Mouse (Mus musculus): ENCODE measurements at regions not wholly inside any gene's neighbourhood (a gene's known extent, or its start where the extent isn't known, plus 50 kb on each side); places are given as distances from the start of the nearest gene placed in this dataset.
"Not testable (repeated sequence)": the region's sequence is repeated elsewhere in the genome, so short reads cannot be mapped to it uniquely, and the experiment has no call there.

DNA sequence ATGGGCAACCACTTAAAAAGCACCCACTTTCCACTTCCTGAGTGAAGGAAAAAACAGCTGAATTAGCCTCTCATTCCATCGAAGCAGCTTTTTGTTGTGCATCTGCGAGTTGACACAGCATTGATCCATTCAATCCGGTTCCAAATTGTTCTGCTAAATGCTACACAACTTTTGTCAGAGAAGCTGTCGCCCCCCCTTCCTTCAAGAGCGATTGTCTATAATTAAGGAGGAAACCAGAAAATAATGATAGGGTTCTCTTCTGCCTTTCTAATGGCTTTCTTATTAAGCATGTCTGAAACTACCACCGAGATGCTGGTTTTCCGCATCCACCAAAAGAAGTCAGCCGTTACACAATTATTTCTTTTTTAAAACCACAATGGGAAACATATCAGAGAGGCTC lies 183.2 kb upstream of the Gm10131 start:
- no peak for ATAC-seq (replicated peaks; ENCODE audit: insufficient number of reproducible peaks, low FRiP score, low TSS enrichment, poor library complexity, severe bottlenecking)

DNA sequence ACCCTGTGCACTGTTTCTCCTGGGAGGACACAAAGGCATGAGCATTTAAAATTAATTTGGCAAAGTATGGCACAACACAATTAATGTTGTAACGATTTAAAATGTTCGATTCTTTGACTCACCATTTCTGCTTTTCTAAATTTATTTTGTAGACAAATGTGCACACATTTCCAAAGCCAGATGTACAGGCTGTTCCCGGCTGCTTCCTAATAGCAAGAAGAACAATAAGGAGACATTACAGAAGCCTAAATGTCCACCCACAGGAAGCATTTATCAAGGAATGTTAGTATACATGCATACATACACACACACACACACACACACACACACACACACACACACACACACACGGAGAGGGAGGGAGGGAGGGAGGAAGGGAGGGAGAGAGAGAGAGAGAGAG lies 179.1 kb upstream of the Gm10131 start:
- ATAC-seq (replicated peaks; ENCODE audit: insufficient number of reproducible peaks, low FRiP score, low TSS enrichment, poor library complexity, severe bottlenecking) = no peak

DNA sequence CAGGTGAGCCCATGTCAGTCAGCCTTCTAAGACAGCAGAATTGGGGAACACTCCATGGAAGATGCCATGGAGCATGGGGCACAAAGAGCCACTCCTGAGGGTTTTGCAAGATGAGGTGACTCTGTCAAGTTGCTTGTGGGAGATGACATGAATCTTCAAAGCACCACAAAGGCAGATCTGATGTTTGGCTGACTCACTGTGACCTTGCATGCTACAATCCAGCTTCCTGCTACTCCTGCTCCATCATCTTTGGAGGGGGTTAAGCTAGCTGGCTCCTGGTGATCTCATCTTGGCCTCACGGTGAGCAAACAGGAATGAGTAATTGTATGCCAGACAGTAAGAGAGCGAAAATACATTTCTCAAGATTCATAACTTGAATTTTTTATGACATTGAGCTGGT lies 176.3 kb upstream of the Gm10131 start:
- no peak for ATAC-seq (replicated peaks; ENCODE audit: insufficient number of reproducible peaks, low FRiP score, low TSS enrichment, poor library complexity, severe bottlenecking)

DNA sequence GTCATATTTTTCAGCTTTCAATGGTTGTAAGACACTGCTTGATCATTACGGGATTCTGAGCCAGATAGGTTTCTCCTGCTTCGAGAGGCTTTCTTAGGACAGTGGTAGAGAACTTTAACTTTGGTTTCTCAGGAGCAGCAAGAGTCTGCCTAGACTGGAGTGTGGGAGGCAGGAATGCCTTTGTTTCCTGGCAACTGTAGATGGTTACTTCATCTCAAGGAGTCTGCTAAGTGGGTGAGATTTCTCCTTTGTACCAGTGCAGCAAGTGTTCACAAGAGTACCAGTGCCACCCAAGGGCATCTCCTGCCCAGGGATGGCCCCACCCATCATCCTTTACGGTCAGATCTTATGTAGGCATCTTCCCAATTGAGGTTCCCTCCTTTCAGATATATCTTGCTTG lies 173.0 kb upstream of the Gm10131 start:
- ATAC-seq (replicated peaks; ENCODE audit: insufficient number of reproducible peaks, low FRiP score, low TSS enrichment, poor library complexity, severe bottlenecking) = no peak

DNA sequence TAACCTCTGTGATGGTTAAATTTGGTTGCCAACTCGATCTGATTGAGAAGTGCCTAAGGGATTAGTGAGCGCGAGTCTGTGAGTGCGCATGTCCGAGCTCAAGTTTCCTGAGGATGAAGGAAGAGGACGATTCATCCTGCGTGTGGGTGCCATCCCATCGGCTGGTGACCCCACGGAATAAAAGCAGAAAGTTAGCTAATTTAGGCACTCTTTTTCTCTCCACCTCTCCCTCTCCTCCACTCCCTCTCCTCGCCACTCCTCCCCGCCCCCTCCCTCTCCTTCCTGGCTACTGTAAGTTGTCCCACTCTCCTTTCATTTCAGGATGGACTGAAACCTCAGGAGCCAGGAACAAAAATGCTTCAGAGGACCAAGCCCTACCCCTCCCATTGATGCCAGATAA lies 168.9 kb upstream of the Gm10131 start:
- no peak for ATAC-seq (replicated peaks; ENCODE audit: insufficient number of reproducible peaks, low FRiP score, low TSS enrichment, poor library complexity, severe bottlenecking)

DNA sequence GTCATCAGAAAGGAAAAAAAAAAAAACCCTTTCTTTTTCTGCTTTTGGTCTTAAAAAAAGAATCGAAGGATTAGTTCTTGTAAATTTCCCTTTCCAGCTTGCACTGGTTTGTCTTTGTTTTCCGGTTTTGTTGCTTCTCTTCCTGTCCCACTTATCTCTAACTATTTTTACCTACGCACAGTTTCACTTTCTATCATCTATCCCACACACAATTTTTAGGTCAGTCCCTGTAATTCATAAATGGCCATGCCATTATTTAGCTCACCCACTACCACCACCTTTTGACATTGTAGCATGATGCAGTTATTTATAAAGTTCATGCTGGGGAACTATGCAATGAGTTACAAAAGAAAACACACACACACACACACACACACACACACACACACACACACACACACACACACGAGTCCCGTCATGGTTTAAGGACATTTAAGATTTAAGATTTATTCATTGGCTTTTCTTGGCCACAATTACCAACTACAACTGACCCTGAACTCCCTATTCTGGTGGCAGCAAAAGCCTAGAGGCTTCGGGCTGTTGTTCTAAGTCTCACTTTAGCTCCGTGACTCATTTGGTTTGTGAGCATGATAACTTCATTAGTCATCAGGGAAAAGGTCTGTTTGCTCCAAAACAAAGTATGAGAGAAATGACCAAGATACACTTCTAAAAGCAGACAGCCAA lies 164.6 kb upstream of the Gm10131 start:
- ATAC-seq (replicated peaks; ENCODE audit: insufficient number of reproducible peaks, low FRiP score, low TSS enrichment, poor library complexity, severe bottlenecking) = no peak

DNA sequence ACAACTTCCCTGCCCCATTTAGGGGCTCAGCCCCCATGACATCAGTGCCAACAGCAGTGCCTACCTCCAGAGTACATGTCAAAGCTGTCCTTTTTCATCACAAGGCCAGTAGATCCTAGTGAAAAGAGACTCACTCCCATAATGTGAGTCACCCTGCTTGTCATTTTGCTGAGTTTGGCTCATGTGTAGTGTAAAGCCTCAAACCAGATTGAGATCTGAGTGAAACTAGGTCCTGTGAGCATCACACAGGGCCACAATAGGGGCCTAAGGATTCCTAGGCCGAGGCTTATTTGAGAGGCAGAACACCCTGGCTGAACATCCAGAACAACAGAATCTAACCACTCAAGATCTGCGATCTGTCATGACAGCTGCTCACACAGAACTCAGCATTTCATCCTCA lies 163.3 kb upstream of the Gm10131 start:
- not testable (repeated sequence) for ATAC-seq (replicated peaks; ENCODE audit: insufficient number of reproducible peaks, low FRiP score, low TSS enrichment, poor library complexity, severe bottlenecking)

DNA sequence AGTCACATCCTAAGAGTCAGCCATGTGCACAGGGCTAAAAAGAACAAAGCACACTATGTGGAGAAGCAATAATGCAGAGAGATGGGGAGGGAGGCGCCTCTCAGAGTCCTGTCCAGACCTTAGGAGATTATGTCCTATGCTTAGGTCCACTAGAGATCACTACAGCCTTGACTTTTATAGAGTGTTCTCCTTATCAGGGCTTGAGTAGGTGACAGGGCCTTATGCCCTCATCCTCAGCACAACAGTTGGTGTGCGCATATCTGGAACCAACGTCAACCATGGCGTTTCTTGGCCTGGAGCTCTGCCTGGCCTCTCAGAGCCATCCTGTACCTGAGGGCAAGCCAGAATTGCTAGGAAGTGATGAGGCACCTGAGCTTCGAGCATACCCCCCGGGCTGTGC lies 162.6 kb upstream of the Gm10131 start:
- no peak for ATAC-seq (replicated peaks; ENCODE audit: insufficient number of reproducible peaks, low FRiP score, low TSS enrichment, poor library complexity, severe bottlenecking)

DNA sequence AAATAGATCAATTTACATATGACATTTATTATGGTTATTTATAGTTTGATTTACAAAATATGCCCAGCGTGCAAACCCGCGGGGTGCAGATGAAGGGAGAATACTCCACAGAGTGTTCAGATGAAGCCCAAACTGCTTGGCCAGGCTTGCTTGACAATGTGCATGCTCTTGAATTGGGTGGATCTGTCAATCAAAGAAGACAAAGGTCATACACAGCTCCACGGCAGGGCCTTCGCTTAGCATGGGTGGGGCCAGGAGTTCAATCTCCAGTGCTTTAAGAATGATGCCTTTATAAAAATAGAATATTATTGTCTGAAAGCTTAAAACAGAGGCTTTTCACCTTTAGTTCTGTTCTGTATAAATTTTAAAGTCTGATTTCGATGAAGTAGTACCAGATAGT lies 158.3 kb upstream of the Gm10131 start:
- ATAC-seq (replicated peaks; ENCODE audit: insufficient number of reproducible peaks, low FRiP score, low TSS enrichment, poor library complexity, severe bottlenecking) = no peak

DNA sequence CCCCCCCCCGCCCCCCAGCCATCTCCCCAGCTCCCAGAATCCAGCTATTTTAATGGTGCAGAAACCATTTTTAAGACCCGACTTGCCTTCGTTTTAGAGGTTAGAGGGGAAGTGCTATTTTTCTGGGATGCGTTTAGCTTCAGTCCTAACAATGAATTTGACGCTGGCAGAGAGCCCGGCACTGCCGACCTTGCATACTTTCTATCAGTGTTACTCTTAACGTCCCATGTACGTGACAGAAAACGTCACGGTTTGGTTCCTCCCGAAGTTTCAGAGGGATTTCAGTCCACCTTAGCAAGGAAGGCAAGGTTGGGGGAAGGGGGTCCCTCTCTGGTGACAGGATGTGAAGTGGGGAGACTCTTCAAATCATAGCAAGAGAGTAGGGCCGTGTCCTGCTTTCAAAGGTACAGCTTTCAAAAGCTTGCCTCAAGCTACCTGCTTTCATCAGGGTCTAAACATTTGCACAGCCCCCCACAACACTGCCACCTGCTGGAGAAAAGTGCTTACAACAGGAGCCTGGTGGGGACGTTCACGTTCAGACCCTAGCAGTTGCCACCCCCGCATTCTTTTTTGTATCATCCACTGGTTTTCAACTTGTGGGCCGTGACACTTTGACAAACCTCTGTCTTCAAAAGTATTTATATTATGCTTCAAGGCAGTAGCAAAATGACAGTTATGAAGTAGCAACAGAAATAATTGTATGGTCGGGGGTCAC lies 157.4 kb upstream of the Gm10131 start:
- no peak for ATAC-seq (replicated peaks; ENCODE audit: insufficient number of reproducible peaks, low FRiP score, low TSS enrichment, poor library complexity, severe bottlenecking)

DNA sequence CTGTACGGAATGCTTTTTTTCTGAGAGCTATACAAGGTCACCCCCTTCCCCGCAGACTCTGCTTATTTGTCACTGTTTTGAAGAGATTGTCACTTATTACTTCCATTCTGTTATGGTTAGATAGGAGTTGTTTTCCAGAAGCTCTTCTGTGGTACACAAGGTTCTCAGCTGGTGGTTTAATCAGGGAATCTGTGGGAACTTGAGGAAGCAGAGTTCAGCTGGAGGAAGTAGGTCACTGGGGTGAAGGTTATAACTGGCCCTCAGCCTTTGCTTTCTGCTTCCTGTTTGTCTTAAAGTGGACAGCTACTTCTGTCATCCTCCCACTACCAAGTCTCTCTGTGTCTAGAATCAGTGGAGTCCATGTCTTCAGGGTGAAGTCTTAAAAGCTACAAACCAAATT lies 143.4 kb upstream of the Gm10131 start:
- no peak for ATAC-seq (replicated peaks; ENCODE audit: insufficient number of reproducible peaks, low FRiP score, low TSS enrichment, poor library complexity, severe bottlenecking)

DNA sequence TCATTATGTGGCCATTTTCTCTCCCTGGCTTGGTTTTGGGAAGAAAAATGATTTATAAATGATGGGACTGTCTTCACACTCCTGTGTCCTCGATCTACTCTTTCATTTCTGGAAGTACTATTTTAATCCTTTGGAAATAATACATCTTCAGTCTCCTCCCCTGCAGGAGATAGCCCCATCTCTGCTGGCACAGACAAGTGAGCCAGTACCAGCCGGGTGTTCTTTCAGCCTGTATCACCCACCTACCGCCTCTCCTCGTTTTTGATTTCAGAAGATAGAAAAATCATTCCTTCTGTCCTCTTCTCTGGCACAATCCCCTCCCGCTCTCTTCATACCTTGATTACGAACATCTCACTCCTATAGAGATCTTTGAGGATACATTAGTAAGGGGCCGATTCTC lies 140.4 kb upstream of the Gm10131 start:
- ATAC-seq (replicated peaks; ENCODE audit: insufficient number of reproducible peaks, low FRiP score, low TSS enrichment, poor library complexity, severe bottlenecking) = no peak

DNA sequence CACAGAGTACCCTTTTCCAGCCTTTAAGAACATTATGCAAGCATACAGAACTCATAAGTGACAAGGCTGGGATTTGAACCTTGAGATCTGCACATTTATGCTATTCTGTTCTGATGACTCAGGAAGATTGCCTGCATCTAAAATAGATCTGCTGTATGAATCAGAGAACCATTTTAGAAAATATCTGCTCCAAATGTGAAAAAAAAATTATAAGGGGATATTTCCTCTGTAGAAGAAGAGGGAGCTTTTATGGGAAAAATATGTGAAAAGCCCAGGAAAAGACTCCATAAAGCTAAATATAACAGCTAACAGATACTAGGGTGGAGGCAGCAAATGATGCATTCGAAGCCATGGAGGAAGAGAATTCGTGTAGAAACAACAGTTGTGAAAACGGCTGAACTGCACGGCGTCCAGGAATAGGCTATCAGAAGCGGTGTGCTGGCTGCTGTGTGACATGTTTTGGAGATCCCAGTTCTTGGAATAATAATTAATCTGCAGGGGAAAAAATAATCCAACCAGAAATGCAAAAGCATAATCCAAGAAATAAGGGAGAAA lies 127.9 kb upstream of the Gm10131 start:
- ATAC-seq (replicated peaks; ENCODE audit: insufficient number of reproducible peaks, low FRiP score, low TSS enrichment, poor library complexity, severe bottlenecking) = no peak

DNA sequence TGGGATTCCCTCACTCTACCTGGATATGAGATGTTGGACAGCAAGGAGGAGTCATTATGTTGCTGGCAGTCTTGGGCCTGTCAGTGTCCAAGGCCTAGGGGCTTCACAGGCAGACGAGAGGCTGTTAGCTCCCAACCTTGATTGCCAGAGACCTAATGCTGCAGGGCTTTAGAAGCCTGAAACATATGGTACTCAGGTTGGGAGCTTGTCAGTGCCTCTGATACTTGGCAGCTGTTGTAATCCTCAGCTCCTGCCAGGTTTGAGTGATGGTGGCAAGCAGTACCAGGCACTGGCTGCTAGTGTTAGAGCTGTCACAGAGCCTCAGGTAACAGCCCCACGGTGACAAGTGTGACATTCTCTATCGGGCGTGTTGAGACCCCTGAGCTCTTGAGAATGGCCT lies 122.2 kb upstream of the Gm10131 start:
- no peak for ATAC-seq (replicated peaks; ENCODE audit: insufficient number of reproducible peaks, low FRiP score, low TSS enrichment, poor library complexity, severe bottlenecking)

DNA sequence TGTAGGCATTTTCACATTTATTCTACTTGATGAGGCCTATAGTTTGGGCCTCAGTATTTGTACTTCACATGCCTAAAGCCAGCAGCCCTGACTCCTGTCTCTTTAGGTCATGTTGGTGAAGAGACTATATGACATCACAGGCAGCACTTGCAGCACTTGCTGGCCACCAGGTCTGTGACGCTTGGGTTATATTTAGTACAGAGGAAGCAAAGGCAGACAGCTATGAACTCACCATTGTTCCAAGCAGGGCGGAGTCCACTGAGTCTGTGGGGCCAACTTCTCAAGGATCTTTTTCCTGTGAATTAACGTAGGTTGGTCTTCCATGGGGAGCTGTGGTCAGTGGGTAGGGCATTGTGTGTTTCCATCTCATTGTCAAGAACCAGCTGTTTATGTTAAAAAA lies 117.9 kb upstream of the Gm10131 start:
- ATAC-seq (replicated peaks; ENCODE audit: insufficient number of reproducible peaks, low FRiP score, low TSS enrichment, poor library complexity, severe bottlenecking) = no peak

DNA sequence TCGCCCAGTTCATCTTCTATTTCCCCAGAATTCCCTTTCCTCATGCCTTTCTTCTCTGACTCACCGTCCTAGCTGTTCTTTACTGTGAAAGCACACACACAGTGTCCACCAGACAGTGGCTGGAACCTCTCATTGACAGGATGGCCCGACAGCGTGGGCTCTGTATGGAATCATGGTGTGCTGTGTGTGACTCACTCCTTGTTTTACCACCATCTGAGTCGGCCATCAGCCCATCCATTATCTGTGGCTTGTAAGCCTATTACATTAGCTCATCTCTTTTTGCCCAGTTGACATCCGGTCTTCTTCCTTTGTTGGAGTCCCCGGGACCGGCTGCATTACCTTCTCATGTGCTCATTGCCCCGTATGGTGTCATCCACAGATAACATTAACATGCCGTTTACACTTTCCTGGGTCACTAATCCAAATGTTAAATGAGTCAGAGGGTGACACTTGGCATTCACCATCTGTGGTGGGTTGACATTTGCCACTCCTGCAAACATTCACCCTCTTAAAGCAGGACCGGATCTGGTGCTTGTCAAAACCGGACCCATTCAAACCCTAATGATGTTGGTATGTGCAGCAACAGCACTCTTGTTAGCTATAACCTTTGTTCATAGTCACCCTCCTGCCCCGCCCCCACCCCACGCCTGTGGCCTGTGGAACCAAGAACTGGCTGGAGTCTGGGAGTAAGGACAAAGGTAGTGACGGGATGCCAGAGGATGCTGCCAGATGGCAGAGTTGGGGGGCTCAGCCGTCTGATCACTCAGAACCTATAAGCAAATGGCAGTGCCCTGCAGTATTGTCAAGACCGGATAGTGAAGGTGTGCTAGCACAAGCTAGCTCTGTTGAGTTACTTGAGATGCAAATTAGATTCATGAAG lies 113.7 kb upstream of the Gm10131 start:
- ATAC-seq (replicated peaks; ENCODE audit: insufficient number of reproducible peaks, low FRiP score, low TSS enrichment, poor library complexity, severe bottlenecking) = no peak

DNA sequence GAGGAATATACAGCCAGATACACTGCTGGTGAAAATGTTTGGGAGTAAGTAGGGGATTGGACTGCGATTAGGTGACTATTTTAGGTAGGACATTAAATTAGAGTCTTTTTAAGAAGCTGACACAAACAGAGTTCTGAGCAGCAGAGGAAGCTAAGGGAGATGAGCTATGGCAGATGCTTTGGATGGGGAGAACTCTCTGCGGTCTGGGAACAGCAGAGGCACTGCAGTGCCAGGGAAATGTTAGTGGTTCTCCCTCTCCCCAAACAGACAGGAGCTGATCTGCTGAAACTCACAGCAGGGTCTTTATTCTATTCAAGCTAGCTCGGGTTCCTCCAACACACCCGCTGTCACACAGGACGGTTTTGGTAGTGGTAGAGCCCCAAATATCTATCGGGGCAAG lies 110.7 kb upstream of the Gm10131 start:
- ATAC-seq (replicated peaks; ENCODE audit: insufficient number of reproducible peaks, low FRiP score, low TSS enrichment, poor library complexity, severe bottlenecking) = no peak
